Mouse (Mus musculus) heart, adult 2 months (tissue): Measurements from ENCODE around the gene Pip5k1c. TPM values are rescaled to one million over a fixed set of nuclear protein-coding genes. Genes with fewer than 3 reads are reported as not detected.

Experiments
- DNase-seq, 2 experiments: peaks; one replicate each; pipeline ENCODE4 v3.0.0; 2021
- H3K27ac ChIP-seq: fragments of 200-600 bp; 2 replicates; pipeline ENCODE4 v1.8.1; 2022
- H3K27me3 ChIP-seq: fragments of 200-500 bp; 2 replicates; pipeline ENCODE4 v1.6.1; 2012; ENCODE audit warnings: mild to moderate bottlenecking, low read length, inconsistent platforms, mixed read lengths; ENCODE audit not compliant: control insufficient read depth, insufficient read depth
- H3K36me3 ChIP-seq: fragments of 200-500 bp; 2 replicates; pipeline ENCODE4 v1.6.1; 2012; ENCODE audit warnings: low read length, inconsistent platforms; ENCODE audit not compliant: control insufficient read depth, insufficient read depth
- H3K4me1 ChIP-seq: fragments of 200-500 bp; 2 replicates; pipeline ENCODE4 v1.6.1; 2011; ENCODE audit warnings: low read length; ENCODE audit not compliant: control insufficient read depth, insufficient read depth
- H3K4me3 ChIP-seq: fragments of 200-600 bp; 2 replicates; pipeline ENCODE4 v1.8.1; 2022
- H3K79me2 ChIP-seq: fragments of 200-500 bp; replicated peaks from 2 replicates; pipeline ENCODE4 v1.6.1; 2012; ENCODE audit warnings: mild to moderate bottlenecking, inconsistent platforms, low read length, moderate library complexity, mixed read lengths; ENCODE audit not compliant: control insufficient read depth, insufficient read depth
- H3K9ac ChIP-seq: fragments of 200-500 bp; 2 replicates; pipeline ENCODE4 v1.6.1; 2012; ENCODE audit warnings: low read depth, mild to moderate bottlenecking, control low read depth, inconsistent platforms, low read length, mixed read lengths
- CTCF ChIP-seq: fragments of 200-600 bp; IDR thresholded peaks from 2 replicates; pipeline ENCODE4 v1.8.1; 2022; ENCODE audit warnings: antibody characterized with exemption, mild to moderate bottlenecking, moderate library complexity
- EP300 ChIP-seq: fragments of 200-500 bp; IDR thresholded peaks from 2 replicates; pipeline ENCODE4 v1.6.1; 2011; ENCODE audit warnings: low read depth, low read length, control low read depth; ENCODE audit not compliant: insufficient read depth
- POLR2A ChIP-seq: fragments of 200-500 bp; IDR thresholded peaks from 2 replicates; pipeline ENCODE4 v1.6.1; 2011; ENCODE audit warnings: mild to moderate bottlenecking, low read depth, low read length, control low read depth; ENCODE audit not compliant: insufficient read depth
- WGBS: fragments of 180-500 bp; shearing (Covaris S2); methylation state at CpG from one replicate; pipeline ENCODE4 v1.1.7; 2018; 5-methylcytosine and 5-hydroxymethylcytosine counted together
- intact Hi-C: fragments of 180-260 bp; cut with DNase I; formaldehyde crosslinking; loops from one replicate; pipeline ENCODE4 v1.15.1; 2025
- polyA plus RNA-seq: library from polyadenylated mRNA; depleted of rRNA; stranded (reverse); fragments of >200 nt; gene quantifications from 2 replicates; pipeline ENCODE4 v1.2.3, GENCODE M21; 2012
- total RNA-seq, 2 experiments: library from RNA; stranded (reverse); gene quantifications; 2 replicates each; pipeline ENCODE4 v1.2.3; 2021

The Pip5k1c gene
- total and polyA plus RNA-seq, 3 experiments: 27.0 to 37.5 (median 28.0) TPM

GRCm38 (mm10) chr10:81319741-81320549 lies 27.2 kb downstream of the Pip5k1c start:
- WGBS: 2% methylated on average over 38 of the region's 38 CpGs
- H3K4me1 ChIP-seq: peaks cover 6% of the 10 kb centered on the region
- H3K79me2 ChIP-seq: no peaks in the 10 kb centered on the region; the same call in 1 of the 2 replicates
- peak; percentile 64; the same call in 1 of the 2 replicates for TF ChIP-seq POLR2A
- TF ChIP-seq CTCF: no peak
- peak overlapping the region; percentile 60 for H3K4me3 ChIP-seq
- H3K9ac ChIP-seq: peak overlapping the region; percentile 75
- peak overlapping the region; percentile 99 for H3K27ac ChIP-seq
- no peaks in the 10 kb centered on the region for H3K27me3 ChIP-seq
- no peaks in the 10 kb centered on the region; the same call in 1 of the 2 replicates for H3K36me3 ChIP-seq
- peak in 1 of 2 experiments; percentile 93 for DNase-seq
- intact Hi-C loops: loop anchor here (1.0 to 2.0 kb wide), 3 partner anchors 21 to 31 kb away; partner anchors contain the start of genes Hmg20b and Pip5k1c

DNA sequence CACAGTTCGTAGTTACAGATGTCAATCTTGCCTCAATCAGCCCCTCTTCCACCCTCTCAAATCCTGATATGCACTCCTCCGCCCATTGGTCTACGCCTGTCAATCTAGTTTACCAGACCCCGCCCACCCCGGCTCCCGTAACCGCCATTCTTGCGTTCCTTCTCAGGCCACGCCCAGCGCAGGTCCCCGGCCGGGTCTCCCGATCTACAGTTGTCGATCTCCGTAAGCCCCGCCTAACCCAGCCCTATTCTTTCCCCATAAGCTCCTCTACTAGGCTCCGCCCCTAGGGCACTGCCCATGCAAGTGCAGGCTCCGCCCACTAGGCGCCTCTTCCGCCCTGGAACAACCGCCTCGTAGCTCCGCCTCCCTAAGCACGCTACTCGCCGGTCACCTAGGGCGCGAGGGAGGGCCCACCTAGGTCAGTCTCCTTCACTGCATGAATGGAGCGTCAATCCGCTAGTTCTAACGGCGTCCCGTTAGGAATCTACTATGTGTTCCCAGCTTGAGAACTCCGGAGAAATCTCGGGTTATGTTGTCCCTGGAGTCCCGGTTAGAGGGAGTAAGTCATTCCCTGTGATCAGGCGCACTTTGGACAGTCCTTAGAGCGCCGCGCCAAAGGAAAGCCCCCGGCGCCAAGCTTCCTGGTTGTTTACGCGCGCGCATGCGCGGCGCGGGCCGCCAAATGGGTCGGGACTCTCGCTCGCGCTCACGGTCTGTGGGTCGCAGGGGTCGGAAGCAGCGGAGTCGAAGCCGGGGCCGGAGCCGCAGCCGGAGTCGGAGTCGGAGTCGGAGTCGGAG lies 28.0 kb downstream of the Pip5k1c start, which contains the start of gene Cactin:
TSS of gene Cactin (plus strand) at position 554 of the 798 bp plus-strand sequence.
- Histone ChIP-seq H3K27ac (peak within 1 kb of the TSS; percentile 99), H3K36me3 (no peaks in the 10 kb centered on the region; the same call in 1 of the 2 replicates), H3K27me3 (no peaks in the 10 kb centered on the region), H3K9ac (peak within 1 kb of the TSS; percentile 88), H3K4me1 (peaks cover 6% of the 10 kb centered on the region), H3K4me3 (peak within 1 kb of the TSS; percentile 79), H3K79me2 (no peaks in the 10 kb centered on the region; the same call in 1 of the 2 replicates)
- intact Hi-C loops: loop anchor here (1.0 to 2.0 kb wide), 2 partner anchors 21 to 30 kb away; partner anchors contain the start of gene Hmg20b
- under 1% methylated on average over 68 of the region's 68 CpGs for WGBS
- TF ChIP-seq EP300 (0 out of 2 replicates have a peak, but pooled peaks have one; percentile 26), POLR2A (peak; percentile 72), CTCF (peak; percentile 59)
- DNase-seq: peak; percentile 95 to 100

GRCm38 (mm10) chr10:81321436-81321835 lies 28.7 kb downstream of the Pip5k1c start:
- H3K27me3 ChIP-seq: no peaks in the 10 kb centered on the region
- peak overlapping the region; percentile 79 for H3K4me3 ChIP-seq
- peaks cover 9% of the 10 kb centered on the region for H3K4me1 ChIP-seq
- no peak for DNase-seq
- TF ChIP-seq CTCF (no peak), POLR2A (no peak), EP300 (no peak)
- intact Hi-C loops: loop anchor here (2.0 kb wide), 1 partner anchor 29 kb away; the partner anchor contains the start of gene Hmg20b
- H3K79me2 ChIP-seq: no peaks in the 10 kb centered on the region; the same call in 1 of the 2 replicates
- WGBS: 2% methylated on average over 20 of the region's 20 CpGs
- H3K9ac ChIP-seq: peak overlapping the region; percentile 88
- H3K36me3 ChIP-seq: no peaks in the 10 kb centered on the region; the same call in 1 of the 2 replicates
- H3K27ac ChIP-seq: peak overlapping the region; percentile 99

DNA sequence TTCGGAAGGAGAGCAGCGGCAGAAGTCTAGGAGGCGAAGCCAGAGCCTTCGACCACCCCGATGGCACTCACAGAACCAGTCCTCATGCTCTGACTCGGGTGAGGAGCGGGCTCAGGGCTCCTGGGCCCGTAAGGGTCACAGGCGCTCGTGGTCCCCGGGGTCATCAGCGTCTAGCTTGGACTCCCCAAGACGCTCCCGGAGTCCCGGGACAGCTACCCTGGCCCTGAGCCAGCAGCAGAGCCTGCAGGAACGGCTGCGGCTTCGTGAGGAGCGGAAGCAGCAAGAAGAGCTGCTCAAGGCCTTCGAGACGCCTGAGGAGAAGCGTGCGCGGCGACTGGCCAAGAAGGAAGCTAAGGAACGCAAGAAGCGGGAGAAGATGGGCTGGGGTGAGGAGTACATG lies 29.7 kb downstream of the Pip5k1c start:
- TF ChIP-seq CTCF (no peak), EP300 (no peak), POLR2A (no peak)
- H3K9ac ChIP-seq: no peak overlapping the region
- no peak overlapping the region for H3K27ac ChIP-seq
- H3K27me3 ChIP-seq: no peaks in the 10 kb centered on the region
- no peaks in the 10 kb centered on the region; the same call in 1 of the 2 replicates for H3K79me2 ChIP-seq
- peak overlapping the region; percentile 79; the same call in 1 of the 2 replicates for H3K4me3 ChIP-seq
- H3K36me3 ChIP-seq: no peaks in the 10 kb centered on the region; the same call in 1 of the 2 replicates
- WGBS: 81% methylated on average over 27 of the region's 27 CpGs
- peaks cover 13% of the 10 kb centered on the region for H3K4me1 ChIP-seq
- DNase-seq: no peak
- intact Hi-C loops: no loop called here

- no peak overlapping the region for H3K4me3 ChIP-seq
- TF ChIP-seq EP300 (no peak), POLR2A (no peak), CTCF (no peak)
- no peak overlapping the region for H3K27ac ChIP-seq
- H3K9ac ChIP-seq: no peak overlapping the region
- H3K36me3 ChIP-seq: no peaks in the 10 kb centered on the region; the same call in 1 of the 2 replicates
- DNase-seq: no peak
- H3K79me2 ChIP-seq: no peaks in the 10 kb centered on the region; the same call in 1 of the 2 replicates
- 86% methylated on average over 23 of the region's 23 CpGs for WGBS
- no peaks in the 10 kb centered on the region for H3K27me3 ChIP-seq
- H3K4me1 ChIP-seq: peaks cover 18% of the 10 kb centered on the region
- intact Hi-C loops: no loop called here
These were observed 30.5 kb downstream of the Pip5k1c start for GRCm38 (mm10) chr10:81323141-81323775.
